Mouse (Mus musculus) pancreas, adult 10 weeks (tissue): ENCODE data around the gene Irak2. TPM values are rescaled to one million over a fixed set of nuclear protein-coding genes. Genes with fewer than 3 reads are reported as not detected.

Source experiments
- polyA plus RNA-seq: library from polyadenylated mRNA; stranded (reverse); fragments of 350-450 nt; fragmentation: Illumina TruSeq; extraction: RNeasy Lipid Tissue Mini Kit (QIAGEN cat#74804); gene quantifications from one replicate; pipeline ENCODE4 v1.2.3, GENCODE M21; 2015; ENCODE audit warnings: low read depth, low replicate concordance; ENCODE audit not compliant: insufficient read depth

Irak2 gene
- 4.0 TPM for polyA plus RNA-seq

GRCm38 (mm10) chr6:113638302-113639040, at the start of gene Irak2:
Irak2 (plus strand) TSS chr6:113638467.

GRCm38 (mm10) chr6:113600543-113601139, 37.6 kb upstream of the Irak2 start, which contains the start of gene Fancd2os:
Fancd2os (minus strand) TSS chr6:113600715.

GRCm38 (mm10) chr6:113604432-113605223, 33.6 kb upstream of the Irak2 start, which contains the start of gene Brk1:
Brk1 (plus strand) TSS chr6:113604772.

DNA sequence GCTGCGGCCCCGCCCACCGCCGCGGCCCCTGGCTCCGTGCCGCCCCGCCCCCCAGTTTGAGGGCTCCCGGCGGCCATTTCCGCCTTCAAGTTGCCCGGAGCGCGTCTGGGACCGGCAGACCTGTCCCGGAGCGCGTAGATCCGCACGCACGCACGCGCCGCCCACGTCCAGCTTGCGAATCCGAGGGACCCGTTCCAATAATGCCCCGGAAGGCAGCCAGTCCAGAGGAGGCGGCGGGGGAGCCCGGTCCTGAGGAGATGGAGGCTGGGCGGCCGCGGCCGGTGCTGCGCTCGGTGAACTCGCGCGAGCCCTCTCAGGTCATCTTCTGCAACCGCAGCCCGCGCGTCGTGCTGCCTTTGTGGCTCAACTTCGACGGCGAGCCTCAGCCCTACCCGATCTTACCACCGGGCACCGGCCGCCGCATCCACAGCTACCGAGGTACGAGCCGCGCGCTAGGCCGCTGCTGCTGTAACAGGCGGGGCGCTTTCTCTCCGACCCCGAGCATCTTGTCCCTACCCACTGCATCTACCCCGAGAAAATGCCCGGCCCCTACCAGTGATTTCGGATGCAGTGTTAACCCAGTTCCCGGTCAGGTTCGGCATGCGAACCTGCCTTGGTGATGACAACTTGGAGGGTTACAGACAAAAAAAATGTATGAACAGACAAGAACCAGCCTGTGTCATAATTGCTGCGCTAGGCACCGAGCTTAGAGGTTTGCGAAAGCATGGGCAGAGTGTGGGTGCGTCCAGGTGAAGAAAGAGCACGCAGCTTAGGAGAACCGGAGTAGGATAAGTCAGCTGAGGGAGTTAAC, 14.1 kb upstream of the Irak2 start, which contains the start of gene Vhl:
Gene Vhl, plus strand, starts transcription at position 19 of the 811 bp plus-strand sequence.

GRCm38 (mm10) chr6:113696582-113697221, 58.4 kb downstream of the Irak2 start, which contains the start of gene Tatdn2:
Tatdn2 (plus strand) TSS chr6:113697050.

GRCm38 (mm10) chr6:113719878-113720277, 81.6 kb downstream of the Irak2 start, which contains the start of gene Ghrl:
Ghrl (minus strand) TSS chr6:113719880.

DNA sequence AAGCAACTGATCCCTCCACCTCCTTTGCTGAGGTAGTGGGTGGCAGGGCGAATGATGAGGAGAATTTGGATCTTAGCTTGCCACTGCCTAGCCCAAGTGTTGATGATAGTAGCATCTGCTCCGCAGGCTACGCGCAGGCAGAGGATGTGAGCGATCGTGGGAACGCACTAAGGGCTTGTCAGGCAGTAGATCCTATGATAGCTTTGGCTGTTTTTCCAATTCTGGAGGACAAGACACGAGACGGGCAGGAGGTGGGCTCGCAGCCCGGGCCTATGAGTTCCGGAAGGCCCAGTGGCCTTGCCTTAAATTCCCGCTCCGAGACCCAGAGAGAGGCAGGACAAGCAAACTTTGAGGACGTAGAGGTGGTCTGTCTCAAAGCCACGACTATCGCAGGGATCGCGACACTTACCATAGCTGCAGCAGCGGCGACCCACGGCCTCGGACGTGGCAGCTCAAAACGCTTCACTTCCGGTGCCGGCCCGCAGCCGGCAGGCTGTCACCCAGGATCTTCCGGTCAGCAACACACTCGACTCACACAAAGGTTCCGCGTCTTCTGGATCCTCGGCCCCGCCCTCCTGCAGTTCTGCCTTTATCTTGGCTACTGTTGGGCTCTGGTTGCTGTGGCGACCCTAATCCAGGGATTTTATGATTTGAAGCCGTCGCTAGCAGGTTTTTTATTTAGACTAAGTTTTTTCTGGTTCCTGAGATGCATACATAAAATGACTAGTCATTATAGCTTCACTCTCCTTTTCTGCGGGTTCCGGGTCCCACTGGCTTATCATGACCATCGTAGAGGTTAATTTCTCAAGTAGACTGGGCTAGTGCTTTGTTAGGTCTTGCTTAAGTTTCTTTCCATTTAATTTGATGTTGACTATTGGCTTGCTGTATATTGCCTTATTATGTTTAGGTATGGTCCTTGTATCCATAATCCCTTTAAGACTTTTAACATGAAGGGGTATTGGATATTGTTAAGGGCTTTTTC, 102.3 kb downstream of the Irak2 start, which contains the start of gene Sec13:
Gene Sec13, minus strand, starts transcription at position 508 of the 982 bp plus-strand sequence.

Other genes with a start within 250 kb of the Irak2 start
- 3.8 TPM for gene Ttll3, start 249.2 kb upstream of the Irak2 start, polyA plus RNA-seq
- 7.7 TPM for gene Rpusd3, start 219.1 kb upstream of the Irak2 start, polyA plus RNA-seq
- 19.3 TPM for gene Cidec, start 202.7 kb upstream of the Irak2 start, polyA plus RNA-seq
- gene Jagn1, start 195.9 kb upstream of the Irak2 start, polyA plus RNA-seq = 16.6 TPM
- 5.2 TPM for gene Il17re, start 180.0 kb upstream of the Irak2 start, polyA plus RNA-seq
- gene Il17rc, start 167.0 kb upstream of the Irak2 start, polyA plus RNA-seq = 7.5 TPM
- 5.7 TPM for gene Creld1, start 155.2 kb upstream of the Irak2 start, polyA plus RNA-seq
- gene Prrt3, start 136.5 kb upstream of the Irak2 start, polyA plus RNA-seq = not detected
- gene Emc3, start 106.8 kb upstream of the Irak2 start, polyA plus RNA-seq = 14.9 TPM
- not detected for gene Fancd2, start 106.8 kb upstream of the Irak2 start, polyA plus RNA-seq
- not detected for gene Fancd2os, start 37.8 kb upstream of the Irak2 start, polyA plus RNA-seq
- gene Brk1, start 33.7 kb upstream of the Irak2 start, polyA plus RNA-seq = 29.6 TPM
- 8.1 TPM for gene Vhl, start 14.5 kb upstream of the Irak2 start, polyA plus RNA-seq
- gene Tatdn2, start 58.6 kb downstream of the Irak2 start, polyA plus RNA-seq = 9.5 TPM
- 3.6 TPM for gene Ghrl, start 81.4 kb downstream of the Irak2 start, polyA plus RNA-seq
- gene Sec13, start 102.3 kb downstream of the Irak2 start, polyA plus RNA-seq = 40.2 TPM